Mouse (Mus musculus): Measurements from ENCODE around the gene Tgfb1. TPM values are rescaled to one million over a fixed set of nuclear protein-coding genes. Genes with fewer than 3 reads are reported as not detected.
A peak's percentile ranks its signal among the peaks of the same experiment; 100 is the strongest.

Gene Tgfb1
- polyA plus RNA-seq, 2 experiments = 3.6 to 16.8 TPM

DNA sequence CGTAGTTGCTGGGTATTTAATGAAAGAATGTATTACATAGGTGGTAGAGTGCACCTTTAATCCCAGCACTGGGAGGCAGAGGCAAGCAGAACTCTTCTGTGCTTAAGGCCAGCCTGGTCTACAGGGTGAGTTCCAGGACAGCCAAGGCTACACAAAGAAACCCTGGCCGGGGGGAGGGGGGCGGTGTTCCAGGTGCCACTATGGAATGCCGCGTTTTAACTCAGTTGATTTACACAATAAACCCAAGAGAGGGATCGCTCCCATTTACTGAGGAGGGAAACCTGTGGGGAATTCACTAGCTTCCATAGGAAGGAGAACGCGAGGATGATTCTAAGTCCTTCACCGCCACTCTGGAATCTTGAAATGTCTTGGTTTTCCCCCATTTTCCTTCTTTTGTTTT, 17.2 kb upstream of the Tgfb1 start:
- H3K4me2 ChIP-seq (replicated peaks; ENCODE audit: low read depth, low read length, severe bottlenecking) = no peak overlapping the region
- H3K27me3 ChIP-seq (ENCODE audit: control insufficient read depth, insufficient read depth, low read length) = peaks cover 13% of the 10 kb centered on the region
- no peaks in the 10 kb centered on the region for H3K9me3 ChIP-seq (ENCODE audit: control insufficient read depth, low read length)
- 77% methylated on average over 9 of the region's 9 CpGs for WGBS
- H3K36me3 ChIP-seq (ENCODE audit: control insufficient read depth, insufficient read depth, low read length) = peaks cover 33% of the 10 kb centered on the region
- DNase-seq (ENCODE audit: low spot score) (no peak), ATAC-seq (ENCODE audit: low FRiP score, low read depth) (no peak)
- H3K4me3 ChIP-seq (replicated peaks; ENCODE audit: low read length) = no peak overlapping the region
- TF ChIP-seq POLR2A (IDR thresholded peaks at IDR 0.05; ENCODE audit: borderline replicate concordance, extremely low read depth, insufficient read depth, insufficient read length) = no peak
- no peak overlapping the region for H3K27ac ChIP-seq (replicated peaks; ENCODE audit: low read depth, low read length)
- H3K4me1 ChIP-seq (ENCODE audit: control insufficient read depth, insufficient read depth, low read length) = no peaks in the 10 kb centered on the region
- H3K9ac ChIP-seq (ENCODE audit: low read depth, low read length, severe bottlenecking) = no peak overlapping the region

- no peak overlapping the region for H3K4me3 ChIP-seq (replicated peaks; ENCODE audit: low read length)
- peaks cover 18% of the 10 kb centered on the region for H3K27me3 ChIP-seq (ENCODE audit: control insufficient read depth, insufficient read depth, low read length)
- no peak for ATAC-seq (ENCODE audit: low FRiP score, low read depth)
- H3K9me3 ChIP-seq (ENCODE audit: control insufficient read depth, low read length) = no peaks in the 10 kb centered on the region
- no peak overlapping the region for H3K4me2 ChIP-seq (replicated peaks; ENCODE audit: low read depth, low read length, severe bottlenecking)
- peaks cover 3% of the 10 kb centered on the region; the same call in 1 of the 2 replicates for H3K4me1 ChIP-seq (ENCODE audit: control insufficient read depth, insufficient read depth, low read length)
- no peak for DNase-seq (ENCODE audit: low spot score)
- no peak overlapping the region for H3K27ac ChIP-seq (replicated peaks; ENCODE audit: low read depth, low read length)
- H3K36me3 ChIP-seq (ENCODE audit: control insufficient read depth, insufficient read depth, low read length) = peaks cover 28% of the 10 kb centered on the region
- no peak for TF ChIP-seq POLR2A (IDR thresholded peaks at IDR 0.05; ENCODE audit: borderline replicate concordance, extremely low read depth, insufficient read depth, insufficient read length)
- H3K9ac ChIP-seq (ENCODE audit: low read depth, low read length, severe bottlenecking) = no peak overlapping the region
- whole genome bisulfite sequencing = 93% methylated on average over 4 of the region's 4 CpGs
Measured at GRCm38 (mm10) chr7:25670096-25670495, 16.7 kb upstream of the Tgfb1 start.

GRCm38 (mm10) chr7:25671686-25672085, 15.1 kb upstream of the Tgfb1 start:
- Histone ChIP-seq H3K9me3 (ENCODE audit: control insufficient read depth, low read length) (no peaks in the 10 kb centered on the region), H3K4me2 (replicated peaks; ENCODE audit: low read depth, low read length, severe bottlenecking) (no peak overlapping the region), H3K27ac (replicated peaks; ENCODE audit: low read depth, low read length) (no peak overlapping the region), H3K36me3 (ENCODE audit: control insufficient read depth, insufficient read depth, low read length) (peaks cover 21% of the 10 kb centered on the region), H3K4me1 (ENCODE audit: control insufficient read depth, insufficient read depth, low read length) (peaks cover 3% of the 10 kb centered on the region; the same call in 1 of the 2 replicates), H3K9ac (ENCODE audit: low read depth, low read length, severe bottlenecking) (no peak overlapping the region), H3K27me3 (ENCODE audit: control insufficient read depth, insufficient read depth, low read length) (peaks cover 25% of the 10 kb centered on the region), H3K4me3 (replicated peaks; ENCODE audit: low read length) (no peak overlapping the region)
- DNase-seq (ENCODE audit: low spot score) (no peak), ATAC-seq (ENCODE audit: low FRiP score, low read depth) (no peak)
- WGBS = 66% methylated on average over 2 of the region's 2 CpGs
- no peak for TF ChIP-seq POLR2A (IDR thresholded peaks at IDR 0.05; ENCODE audit: borderline replicate concordance, extremely low read depth, insufficient read depth, insufficient read length)

GRCm38 (mm10) chr7:25672442-25672841, 14.4 kb upstream of the Tgfb1 start:
- Histone ChIP-seq H3K4me1 (ENCODE audit: control insufficient read depth, insufficient read depth, low read length) (peaks cover 3% of the 10 kb centered on the region; the same call in 1 of the 2 replicates), H3K4me2 (replicated peaks; ENCODE audit: low read depth, low read length, severe bottlenecking) (no peak overlapping the region), H3K27me3 (ENCODE audit: control insufficient read depth, insufficient read depth, low read length) (peaks cover 25% of the 10 kb centered on the region), H3K9ac (ENCODE audit: low read depth, low read length, severe bottlenecking) (no peak overlapping the region), H3K36me3 (ENCODE audit: control insufficient read depth, insufficient read depth, low read length) (peaks cover 18% of the 10 kb centered on the region), H3K4me3 (replicated peaks; ENCODE audit: low read length) (no peak overlapping the region), H3K9me3 (ENCODE audit: control insufficient read depth, low read length) (no peaks in the 10 kb centered on the region), H3K27ac (replicated peaks; ENCODE audit: low read depth, low read length) (no peak overlapping the region)
- no peak for ATAC-seq (ENCODE audit: low FRiP score, low read depth)
- WGBS = 53% methylated on average over 4 of the region's 4 CpGs
- no peak for TF ChIP-seq POLR2A (IDR thresholded peaks at IDR 0.05; ENCODE audit: borderline replicate concordance, extremely low read depth, insufficient read depth, insufficient read length)
- no peak for DNase-seq (ENCODE audit: low spot score)

DNA sequence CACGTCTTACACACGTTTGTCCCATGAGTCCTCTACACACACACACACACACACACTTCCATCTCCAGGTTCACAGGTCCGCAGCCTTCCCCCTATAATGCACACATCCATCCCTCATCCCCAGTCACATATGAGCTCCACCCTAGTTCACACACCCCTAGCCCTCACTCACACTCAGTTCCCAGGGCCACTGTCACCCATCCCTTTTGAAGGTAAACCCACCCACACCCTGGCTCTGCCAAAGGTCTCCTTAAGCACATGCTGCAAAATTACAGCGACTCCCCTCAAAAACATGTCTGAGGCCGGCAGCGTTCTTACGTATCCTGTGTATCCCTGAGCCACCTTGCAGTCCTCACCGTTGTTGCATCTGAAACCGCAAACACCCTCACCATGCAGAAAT, 12.5 kb upstream of the Tgfb1 start:
- Histone ChIP-seq H3K4me1 (ENCODE audit: control insufficient read depth, insufficient read depth, low read length) (peaks cover 3% of the 10 kb centered on the region; the same call in 1 of the 2 replicates), H3K27me3 (ENCODE audit: control insufficient read depth, insufficient read depth, low read length) (peaks cover 25% of the 10 kb centered on the region), H3K9me3 (ENCODE audit: control insufficient read depth, low read length) (no peaks in the 10 kb centered on the region), H3K27ac (replicated peaks; ENCODE audit: low read depth, low read length) (no peak overlapping the region), H3K4me2 (replicated peaks; ENCODE audit: low read depth, low read length, severe bottlenecking) (peak overlapping the region; percentile 58), H3K4me3 (replicated peaks; ENCODE audit: low read length) (peak overlapping the region; percentile 29; the same call in 1 of the 2 replicates), H3K9ac (ENCODE audit: low read depth, low read length, severe bottlenecking) (peak overlapping the region; percentile 51; the same call in 1 of the 2 replicates), H3K36me3 (ENCODE audit: control insufficient read depth, insufficient read depth, low read length) (0 out of 2 replicates have a peak, but pooled peaks cover 1% of the 10 kb centered on the region)
- WGBS = 25% methylated on average over 9 of the region's 9 CpGs
- TF ChIP-seq POLR2A (IDR thresholded peaks at IDR 0.05; ENCODE audit: borderline replicate concordance, extremely low read depth, insufficient read depth, insufficient read length) = no peak
- DNase-seq (ENCODE audit: low spot score) = no peak
- no peak for ATAC-seq (ENCODE audit: low FRiP score, low read depth)
